Mouse (Mus musculus) neural tube, embryonic 10.5 days (tissue): Measurements from ENCODE around the gene Eml6.
A peak's percentile ranks its signal among the peaks of the same experiment; 100 is the strongest.

Experiments
- DNase-seq: peaks from one replicate; pipeline ENCODE4 v3.0.0-alpha.2; 2017; ENCODE audit warnings: low spot score; ENCODE audit errors: extremely low spot score

Gene Eml6

DNA sequence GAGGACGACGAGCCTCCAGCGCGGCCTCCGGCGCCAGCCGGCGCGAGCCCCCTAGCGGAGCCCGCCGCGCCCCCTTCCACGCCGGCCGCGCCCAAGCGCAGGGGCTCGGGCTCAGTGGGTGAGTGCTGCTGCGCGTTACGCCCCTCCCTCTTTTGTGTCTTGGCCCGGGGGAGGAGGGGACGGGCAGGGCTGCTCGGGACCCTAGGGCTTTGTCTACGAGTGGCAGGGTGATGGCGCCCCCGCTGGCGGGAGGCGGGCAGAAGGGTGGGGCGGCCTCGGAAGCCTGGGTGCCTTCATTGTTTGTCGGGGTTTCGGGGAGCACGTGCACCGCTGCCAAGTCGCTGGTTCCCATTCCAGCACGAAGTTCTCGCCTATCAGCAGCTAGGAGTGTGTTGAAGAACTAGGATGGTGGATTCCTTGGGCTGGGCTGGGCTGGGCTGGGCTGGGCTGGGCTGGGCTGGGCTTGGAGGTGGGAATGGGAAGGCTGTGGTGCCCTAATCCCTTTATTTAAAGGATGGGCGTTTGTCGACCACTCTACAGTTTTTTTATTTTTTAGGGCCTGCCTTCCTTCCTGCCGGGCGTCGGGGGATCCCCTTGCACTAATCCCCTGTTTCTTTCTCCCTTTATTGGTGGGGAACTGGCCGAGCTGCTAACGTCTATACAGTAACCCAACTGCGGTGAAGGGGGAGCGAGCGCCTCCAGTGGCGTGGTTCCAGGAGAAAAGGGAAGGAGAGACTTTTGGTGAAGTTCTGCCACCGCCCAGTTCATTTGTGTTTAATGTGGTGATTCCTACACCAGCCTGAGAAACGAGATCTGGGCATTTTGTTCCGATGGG is 332.0 kb downstream of the Eml6 start:
- peak; percentile 91 for DNase-seq
